Mouse (Mus musculus) mouse embryonic stem cell (cell line): ENCODE measurements around the gene 1700028J19Rik.

Source experiments
- in situ Hi-C, 2 experiments: fragments of 300-500 bp; cut with MboI; formaldehyde crosslinking; loops; 1 replicate in 1 of 2; 3 replicates in 1 of 2; pipeline ENCODE4 v1.14.3; 2019 to 2020; ENCODE audit warnings: low sequenced_read_pairs in 2 of 2, low pct_unique_long_range_greater_than_20kb in 1 of 2, mixed read lengths in 1 of 2; ENCODE audit not compliant: unreplicated experiment in 1 of 2

Gene 1700028J19Rik

GRCm38 (mm10) chr7:44246055-44246983 is at the start of gene 1700028J19Rik, which contains the start of gene 2410002F23Rik:
Gene 1700028J19Rik, minus strand, starts transcription at chr7:44246695.
Gene 2410002F23Rik, plus strand, starts transcription at chr7:44246722.
- in situ Hi-C loops: no loop called here

- in situ Hi-C loops: no loop called here
These were observed 44.9 kb upstream of the 1700028J19Rik start for GRCm38 (mm10) chr7:44291418-44291817.

GRCm38 (mm10) chr7:44290986-44291385 is 44.5 kb upstream of the 1700028J19Rik start:
- in situ Hi-C loops: no loop called here

- in situ Hi-C loops: no loop called here
These were observed 41.3 kb upstream of the 1700028J19Rik start for GRCm38 (mm10) chr7:44287760-44288159.

GRCm38 (mm10) chr7:44281586-44281985 is 35.1 kb upstream of the 1700028J19Rik start:
- in situ Hi-C loops: no loop called here

GRCm38 (mm10) chr7:44280959-44281358 is 34.5 kb upstream of the 1700028J19Rik start:
- in situ Hi-C loops: no loop called here

GRCm38 (mm10) chr7:44277250-44277622 is 30.7 kb upstream of the 1700028J19Rik start:
- in situ Hi-C loops: no loop called here

GRCm38 (mm10) chr7:44276461-44277249 is 30.2 kb upstream of the 1700028J19Rik start:
- in situ Hi-C loops: no loop called here

GRCm38 (mm10) chr7:44275546-44275945 is 29.1 kb upstream of the 1700028J19Rik start:
- in situ Hi-C loops: no loop called here

GRCm38 (mm10) chr7:44274096-44274495 is 27.6 kb upstream of the 1700028J19Rik start:
- in situ Hi-C loops: loop anchor here in 1 of 2 experiments (25.0 kb wide), 1 partner anchor 363 kb away; no protein-coding TSS in a partner anchor

- in situ Hi-C loops: loop anchor here in 1 of 2 experiments (25.0 kb wide), 1 partner anchor 364 kb away; no protein-coding TSS in a partner anchor
These were observed 27.0 kb upstream of the 1700028J19Rik start for GRCm38 (mm10) chr7:44273446-44273845.

GRCm38 (mm10) chr7:44272546-44272945 is 26.1 kb upstream of the 1700028J19Rik start:
- in situ Hi-C loops: loop anchor here in 1 of 2 experiments (25.0 kb wide), 1 partner anchor 365 kb away; no protein-coding TSS in a partner anchor

GRCm38 (mm10) chr7:44271309-44271708 is 24.8 kb upstream of the 1700028J19Rik start:
- in situ Hi-C loops: loop anchor here in 1 of 2 experiments (25.0 kb wide), 1 partner anchor 366 kb away; no protein-coding TSS in a partner anchor

- in situ Hi-C loops: loop anchor here in 1 of 2 experiments (25.0 kb wide), 1 partner anchor 368 kb away; no protein-coding TSS in a partner anchor
These were observed 22.9 kb upstream of the 1700028J19Rik start for GRCm38 (mm10) chr7:44269397-44269796.

GRCm38 (mm10) chr7:44268117-44268516 is 21.6 kb upstream of the 1700028J19Rik start:
- in situ Hi-C loops: loop anchor here in 1 of 2 experiments (25.0 kb wide), 1 partner anchor 369 kb away; no protein-coding TSS in a partner anchor

- in situ Hi-C loops: loop anchor here in 1 of 2 experiments (5.0 to 25.0 kb wide), 2 partner anchors 54 to 374 kb away; no protein-coding TSS in a partner anchor
These were observed 16.5 kb upstream of the 1700028J19Rik start for GRCm38 (mm10) chr7:44262791-44263643.

- in situ Hi-C loops: loop anchor here in 1 of 2 experiments (5.0 to 25.0 kb wide), 2 partner anchors 56 to 376 kb away; no protein-coding TSS in a partner anchor
These were observed 14.7 kb upstream of the 1700028J19Rik start, which contains the start of gene Gm15517 for GRCm38 (mm10) chr7:44261147-44261546. Gene Gm15517, plus strand, starts transcription at chr7:44261447.
